Mouse (Mus musculus): ENCODE results near the gene Abhd17a. TPM values are rescaled to one million over a fixed set of nuclear protein-coding genes. Genes with fewer than 3 reads are reported as not detected.
A peak's percentile ranks its signal among the peaks of the same experiment; 100 is the strongest.

Gene Abhd17a
- polyA plus RNA-seq, 1 experiment from 2014 or later: 105 TPM

- 41% methylated on average over 8 of the region's 8 CpGs for WGBS
These were observed 29.5 kb upstream of the Abhd17a start for GRCm38 (mm10) chr10:80619465-80620244.

GRCm38 (mm10) chr10:80618181-80618580 is 28.0 kb upstream of the Abhd17a start:
- Histone ChIP-seq H3K4me2 (replicated peaks; ENCODE audit: low read depth, low read length) (no peak overlapping the region), H3K4me1 (ENCODE audit: insufficient read depth, low read depth, low read length) (no peaks in the 10 kb centered on the region), H3K9me3 (ENCODE audit: low read length) (no peaks in the 10 kb centered on the region), H3K27me3 (replicated peaks; ENCODE audit: insufficient read depth, low read length) (no peaks in the 10 kb centered on the region), H3K27ac (ENCODE audit: low read length) (peak overlapping the region; percentile 6), H3K4me3 (ENCODE audit: low read depth, low read length) (no peak overlapping the region), H3K36me3 (ENCODE audit: insufficient read depth, low read length) (peaks cover 7% of the 10 kb centered on the region; the same call in 1 of the 2 replicates), H3K9ac (replicated peaks; ENCODE audit: low read depth) (no peak overlapping the region)
- DNase-seq (ENCODE audit: low spot score): peak; percentile 62
- WGBS: 43% methylated on average over 9 of the region's 9 CpGs
- no peak for ATAC-seq
- no peak for TF ChIP-seq CTCF (IDR thresholded peaks at IDR 0.05)
- TF ChIP-seq EP300 (IDR thresholded peaks at IDR 0.05): 0 out of 2 replicates have a peak, but pooled peaks have one; percentile 20

More at GRCm38 (mm10) chr10:80619465-80620244, 29.5 kb upstream of the Abhd17a start:
- TF ChIP-seq CTCF (IDR thresholded peaks at IDR 0.05) (no peak), EP300 (IDR thresholded peaks at IDR 0.05) (no peak)
- no peak overlapping the region for H3K27ac ChIP-seq (ENCODE audit: low read length)
- no peak overlapping the region for H3K9ac ChIP-seq (replicated peaks; ENCODE audit: low read depth)
- H3K27me3 ChIP-seq (replicated peaks; ENCODE audit: insufficient read depth, low read length): no peaks in the 10 kb centered on the region
- H3K36me3 ChIP-seq (ENCODE audit: insufficient read depth, low read length): peaks cover 5% of the 10 kb centered on the region; the same call in 1 of the 2 replicates
- ATAC-seq (no peak), DNase-seq (ENCODE audit: low spot score) (no peak)
- peaks cover 9% of the 10 kb centered on the region; the same call in 1 of the 2 replicates for H3K4me1 ChIP-seq (ENCODE audit: insufficient read depth, low read depth, low read length)
- H3K9me3 ChIP-seq (ENCODE audit: low read length): no peaks in the 10 kb centered on the region
- H3K4me3 ChIP-seq (ENCODE audit: low read depth, low read length): no peak overlapping the region
- H3K4me2 ChIP-seq (replicated peaks; ENCODE audit: low read depth, low read length): no peak overlapping the region

- Histone ChIP-seq H3K27ac (ENCODE audit: low read length) (no peak overlapping the region), H3K9me3 (ENCODE audit: low read length) (no peaks in the 10 kb centered on the region), H3K4me2 (replicated peaks; ENCODE audit: low read depth, low read length) (no peak overlapping the region), H3K27me3 (replicated peaks; ENCODE audit: insufficient read depth, low read length) (no peaks in the 10 kb centered on the region), H3K4me1 (ENCODE audit: insufficient read depth, low read depth, low read length) (no peaks in the 10 kb centered on the region), H3K9ac (replicated peaks; ENCODE audit: low read depth) (no peak overlapping the region), H3K4me3 (ENCODE audit: low read depth, low read length) (no peak overlapping the region), H3K36me3 (ENCODE audit: insufficient read depth, low read length) (peaks cover 7% of the 10 kb centered on the region; the same call in 1 of the 2 replicates)
- 83% methylated on average over 6 of the region's 6 CpGs for WGBS
- ATAC-seq (no peak), DNase-seq (ENCODE audit: low spot score) (no peak)
- TF ChIP-seq CTCF (IDR thresholded peaks at IDR 0.05) (no peak), EP300 (IDR thresholded peaks at IDR 0.05) (no peak)
These were observed 24.2 kb upstream of the Abhd17a start for GRCm38 (mm10) chr10:80614351-80614750.

- WGBS: 79% methylated on average over 3 of the region's 3 CpGs
These were observed 23.7 kb upstream of the Abhd17a start for GRCm38 (mm10) chr10:80613821-80614220.

GRCm38 (mm10) chr10:80611905-80612304 is 21.8 kb upstream of the Abhd17a start:
- Histone ChIP-seq H3K36me3 (ENCODE audit: insufficient read depth, low read length) (peaks cover 7% of the 10 kb centered on the region; the same call in 1 of the 2 replicates), H3K4me3 (ENCODE audit: low read depth, low read length) (no peak overlapping the region), H3K27me3 (replicated peaks; ENCODE audit: insufficient read depth, low read length) (no peaks in the 10 kb centered on the region), H3K27ac (ENCODE audit: low read length) (no peak overlapping the region), H3K4me2 (replicated peaks; ENCODE audit: low read depth, low read length) (no peak overlapping the region), H3K9me3 (ENCODE audit: low read length) (no peaks in the 10 kb centered on the region), H3K9ac (replicated peaks; ENCODE audit: low read depth) (no peak overlapping the region), H3K4me1 (ENCODE audit: insufficient read depth, low read depth, low read length) (no peaks in the 10 kb centered on the region)
- WGBS: 92% methylated on average over 3 of the region's 3 CpGs
- DNase-seq (ENCODE audit: low spot score) (no peak), ATAC-seq (no peak)
- TF ChIP-seq CTCF (IDR thresholded peaks at IDR 0.05) (no peak), EP300 (IDR thresholded peaks at IDR 0.05) (no peak)

More at GRCm38 (mm10) chr10:80613821-80614220, 23.7 kb upstream of the Abhd17a start:
- no peak overlapping the region for H3K4me3 ChIP-seq (ENCODE audit: low read depth, low read length)
- DNase-seq (ENCODE audit: low spot score): no peak
- no peaks in the 10 kb centered on the region for H3K27me3 ChIP-seq (replicated peaks; ENCODE audit: insufficient read depth, low read length)
- peaks cover 7% of the 10 kb centered on the region; the same call in 1 of the 2 replicates for H3K36me3 ChIP-seq (ENCODE audit: insufficient read depth, low read length)
- no peak overlapping the region for H3K4me2 ChIP-seq (replicated peaks; ENCODE audit: low read depth, low read length)
- H3K27ac ChIP-seq (ENCODE audit: low read length): no peak overlapping the region
- ATAC-seq: no peak
- no peaks in the 10 kb centered on the region for H3K4me1 ChIP-seq (ENCODE audit: insufficient read depth, low read depth, low read length)
- TF ChIP-seq EP300 (IDR thresholded peaks at IDR 0.05) (no peak), CTCF (IDR thresholded peaks at IDR 0.05) (0 out of 2 replicates have a peak, but pooled peaks have one; percentile 8)
- no peak overlapping the region for H3K9ac ChIP-seq (replicated peaks; ENCODE audit: low read depth)
- no peaks in the 10 kb centered on the region for H3K9me3 ChIP-seq (ENCODE audit: low read length)

GRCm38 (mm10) chr10:80611024-80611423 is 20.9 kb upstream of the Abhd17a start:
- Histone ChIP-seq H3K4me2 (replicated peaks; ENCODE audit: low read depth, low read length) (no peak overlapping the region), H3K27me3 (replicated peaks; ENCODE audit: insufficient read depth, low read length) (no peaks in the 10 kb centered on the region), H3K36me3 (ENCODE audit: insufficient read depth, low read length) (peaks cover 13% of the 10 kb centered on the region; the same call in 1 of the 2 replicates), H3K9ac (replicated peaks; ENCODE audit: low read depth) (no peak overlapping the region), H3K9me3 (ENCODE audit: low read length) (no peaks in the 10 kb centered on the region), H3K4me1 (ENCODE audit: insufficient read depth, low read depth, low read length) (no peaks in the 10 kb centered on the region), H3K27ac (ENCODE audit: low read length) (no peak overlapping the region), H3K4me3 (ENCODE audit: low read depth, low read length) (no peak overlapping the region)
- DNase-seq (ENCODE audit: low spot score): peak; percentile 69
- 56% methylated on average over 4 of the region's 4 CpGs for WGBS
- peak; percentile 50; the same call in 1 of the 2 replicates for ATAC-seq
- TF ChIP-seq CTCF (IDR thresholded peaks at IDR 0.05) (peak; percentile 86), EP300 (IDR thresholded peaks at IDR 0.05) (no peak)
